Mouse (Mus musculus) urinary bladder, postnatal 25 days (tissue): ENCODE measurements around the gene Tead3.
"Not testable (repeated sequence)": the region's sequence is repeated elsewhere in the genome, so short reads cannot be mapped to it uniquely, and the experiment has no call there.

ENCODE experiments used
- DNase-seq: peaks from one replicate; pipeline ENCODE4 v3.0.0; 2022; ENCODE audit warnings: low spot score

The Tead3 gene

GRCm38 (mm10) chr17:28360531-28361277 lies 10.1 kb upstream of the Tead3 start:
- no peak for DNase-seq

DNA sequence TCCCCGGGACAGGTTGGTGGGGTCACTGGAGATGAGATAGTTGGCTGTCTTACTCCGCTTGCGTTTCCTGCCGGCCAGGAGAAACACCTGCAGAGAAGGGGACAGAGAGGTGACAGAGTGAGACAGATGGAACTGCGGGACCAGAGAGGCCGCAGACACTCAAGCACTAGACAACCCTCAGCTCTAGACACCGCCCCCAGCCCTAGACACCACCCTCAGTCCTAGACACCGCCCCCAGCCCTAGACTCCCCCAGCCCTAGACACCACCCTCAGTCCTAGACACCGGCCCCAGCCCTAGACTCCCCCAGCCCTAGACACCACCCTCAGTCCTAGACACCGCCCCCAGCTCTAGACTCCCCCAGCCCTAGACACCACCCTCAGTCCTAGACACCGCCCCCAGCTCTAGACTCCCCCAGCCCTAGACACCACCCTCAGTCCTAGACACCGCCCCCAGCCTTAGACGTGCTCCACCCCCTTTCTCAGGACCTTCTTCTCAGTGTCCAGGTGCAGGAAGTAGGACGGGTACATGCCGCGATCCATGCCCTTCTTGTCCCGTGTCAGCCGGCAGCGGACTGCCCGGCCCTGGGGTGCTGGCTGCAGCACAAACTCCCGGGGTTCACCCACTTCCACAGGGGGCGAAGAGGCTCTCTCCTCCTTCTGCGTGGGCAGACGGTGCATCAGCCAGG lies 8.1 kb upstream of the Tead3 start:
- DNase-seq = not testable (repeated sequence)

- DNase-seq = no peak
Observed at GRCm38 (mm10) chr17:28355871-28356270, 5.3 kb upstream of the Tead3 start.

GRCm38 (mm10) chr17:28352018-28352417 lies 1.4 kb upstream of the Tead3 start:
- no peak for DNase-seq

DNA sequence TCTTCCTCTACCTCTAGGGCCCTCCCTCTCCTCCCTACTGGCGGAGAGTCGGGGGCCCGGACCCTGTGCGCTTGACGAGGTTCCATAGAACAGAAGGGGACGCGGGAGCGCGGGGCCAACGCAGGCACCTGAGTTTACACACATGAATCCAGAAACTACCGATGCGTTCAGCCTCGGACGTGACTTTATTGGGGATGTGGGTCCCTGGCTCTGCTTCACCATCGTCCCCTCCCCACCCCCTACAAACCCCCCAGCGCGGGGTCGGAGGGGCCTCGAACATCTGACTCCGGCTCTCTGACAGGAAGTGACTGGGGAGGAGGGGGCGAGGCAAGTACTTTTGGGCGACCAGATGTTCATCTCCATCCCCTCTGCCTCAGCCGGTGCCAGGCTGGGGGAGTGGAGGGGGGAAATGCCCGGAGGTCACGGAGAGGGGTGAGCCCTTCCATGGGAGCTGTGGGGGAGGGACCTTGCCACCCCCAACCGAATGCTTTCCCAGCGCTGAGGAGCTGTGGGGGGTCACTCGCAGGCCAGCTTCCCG lies 805 bp upstream of the Tead3 start:
- DNase-seq = peak; percentile 63

DNA sequence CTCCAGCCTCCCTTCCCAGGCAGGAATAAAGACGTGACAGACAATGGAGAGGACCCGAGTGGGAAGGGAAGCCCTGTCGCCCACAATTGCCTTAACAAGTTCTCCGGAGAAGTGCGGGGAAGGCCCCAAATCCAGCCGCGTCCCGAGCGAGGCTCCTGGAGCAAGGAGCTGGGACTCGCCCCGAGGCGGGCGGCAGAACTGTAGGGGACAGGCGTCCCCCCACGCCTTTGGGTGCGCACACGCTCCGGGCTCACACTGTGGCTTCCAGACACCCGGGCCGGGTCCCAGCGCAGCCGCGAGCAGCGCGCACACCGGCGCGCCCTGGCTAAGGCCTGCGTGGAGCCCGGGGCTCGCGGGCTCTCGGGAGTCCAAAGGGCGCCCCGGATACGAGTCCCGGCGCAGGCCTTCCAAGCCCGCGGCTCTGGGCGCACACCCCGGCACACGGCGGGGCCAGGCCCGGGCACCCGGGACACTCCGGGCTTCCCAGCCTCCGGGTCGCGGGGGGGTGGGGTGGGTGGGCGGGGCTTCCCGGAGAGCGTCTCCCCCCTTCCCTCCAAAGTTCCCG lies 634 bp downstream of the Tead3 start:
- peak; percentile 54 for DNase-seq

- peak; percentile 41 for DNase-seq
Observed at GRCm38 (mm10) chr17:28349264-28349880, 1.2 kb downstream of the Tead3 start.

DNA sequence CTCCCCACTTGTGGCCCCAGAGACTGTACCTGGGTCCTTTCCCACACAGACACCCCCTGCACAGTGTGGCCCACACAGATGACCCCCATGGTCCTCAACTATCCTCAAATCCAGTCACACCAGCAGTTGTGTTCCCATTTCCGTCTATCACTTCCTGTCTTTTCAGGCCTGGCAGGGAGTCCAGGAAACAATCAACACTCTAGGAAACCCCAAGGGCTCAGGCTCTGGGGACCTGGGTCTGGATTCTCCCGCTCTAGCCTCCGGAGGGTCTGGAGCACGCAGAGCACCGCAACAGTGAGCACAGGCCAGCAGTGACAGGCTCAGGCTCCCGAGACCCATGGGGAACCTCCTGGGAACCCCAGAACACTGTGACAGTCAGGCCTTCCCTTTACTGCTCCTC lies 2.4 kb downstream of the Tead3 start:
- DNase-seq = peak; percentile 7

DNA sequence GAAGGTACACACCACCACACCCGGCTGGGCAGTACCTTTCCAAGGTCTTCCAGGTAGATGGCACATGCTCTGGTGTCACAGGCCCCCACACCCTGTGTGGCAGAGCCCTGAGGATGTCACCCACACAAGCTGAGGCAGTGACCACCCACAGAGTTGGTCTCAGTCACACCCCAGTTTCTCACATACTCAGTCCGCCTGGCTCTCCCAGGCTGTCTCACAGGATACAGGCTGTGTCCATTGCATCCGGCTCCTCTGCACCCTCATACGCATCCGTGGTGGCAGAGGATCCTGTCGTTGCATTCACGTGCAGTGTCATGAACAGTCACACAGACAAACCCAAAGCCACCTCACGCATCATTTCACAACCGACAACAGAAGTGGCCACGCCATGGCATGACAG lies 3.3 kb downstream of the Tead3 start:
- DNase-seq = peak; percentile 7

DNA sequence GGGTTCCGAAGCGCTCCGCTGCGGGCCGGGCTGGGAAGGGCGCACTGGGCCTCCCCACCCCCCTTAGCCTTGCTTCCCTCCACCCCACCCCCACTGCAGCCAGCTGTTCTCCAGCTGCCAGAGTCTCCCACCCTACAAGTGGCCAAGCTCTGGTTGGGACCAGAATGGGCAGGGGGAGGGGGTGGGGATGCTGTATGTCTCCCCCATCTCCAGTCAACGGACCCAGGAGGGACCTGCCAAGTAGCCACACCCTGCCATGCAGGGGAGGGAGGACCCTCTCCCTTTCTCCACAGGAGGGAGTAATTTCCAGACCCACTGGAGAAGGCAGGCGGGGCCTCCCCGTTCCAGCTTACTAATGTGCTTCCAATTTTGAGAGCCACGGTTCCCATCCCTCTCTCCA lies 4.7 kb downstream of the Tead3 start:
- no peak for DNase-seq

DNA sequence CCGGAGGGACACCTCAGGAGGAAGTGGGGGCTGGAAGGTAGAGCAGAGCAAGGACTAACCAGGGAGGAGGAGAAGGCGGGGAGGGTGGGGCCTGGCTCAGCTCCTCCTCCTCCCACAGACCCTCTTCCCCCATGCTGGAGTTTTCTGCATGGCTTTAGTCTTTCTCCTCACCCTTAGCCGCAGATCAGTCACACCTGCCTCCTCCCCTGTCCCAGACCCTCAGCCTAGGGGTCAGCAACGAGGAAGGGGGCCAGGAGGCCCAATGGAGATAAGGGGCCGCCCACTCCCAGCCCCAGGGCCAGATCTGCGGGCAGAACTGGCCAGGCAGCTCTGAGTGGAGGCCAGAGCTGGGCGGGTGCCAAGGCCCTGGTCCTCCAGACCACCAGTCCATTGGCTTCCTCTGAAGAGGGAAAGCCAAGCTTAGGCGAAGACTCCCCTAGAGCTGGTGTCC lies 5.3 kb downstream of the Tead3 start:
- peak; percentile 47 for DNase-seq

DNA sequence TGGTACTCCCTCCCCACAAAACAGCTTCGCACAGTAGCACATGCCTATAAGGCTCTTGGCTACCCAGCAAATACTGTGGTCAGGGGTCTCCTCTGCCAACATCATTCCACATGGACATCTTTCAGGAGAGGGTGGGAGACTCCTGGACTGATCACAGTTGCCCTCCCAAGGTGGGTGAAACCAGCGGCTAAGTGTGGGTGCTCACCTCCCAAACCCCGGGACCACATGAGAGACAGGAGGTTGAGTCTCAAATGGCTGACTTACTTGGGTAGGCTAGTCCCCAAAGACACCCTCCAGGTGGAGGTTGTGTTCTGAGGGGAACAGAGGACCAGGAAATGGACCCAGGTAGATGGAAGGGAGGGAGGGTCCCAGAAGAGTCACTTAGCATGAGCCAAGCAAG lies 5.9 kb downstream of the Tead3 start:
- DNase-seq = no peak

GRCm38 (mm10) chr17:28344050-28344607 lies 6.5 kb downstream of the Tead3 start:
- no peak for DNase-seq

DNA sequence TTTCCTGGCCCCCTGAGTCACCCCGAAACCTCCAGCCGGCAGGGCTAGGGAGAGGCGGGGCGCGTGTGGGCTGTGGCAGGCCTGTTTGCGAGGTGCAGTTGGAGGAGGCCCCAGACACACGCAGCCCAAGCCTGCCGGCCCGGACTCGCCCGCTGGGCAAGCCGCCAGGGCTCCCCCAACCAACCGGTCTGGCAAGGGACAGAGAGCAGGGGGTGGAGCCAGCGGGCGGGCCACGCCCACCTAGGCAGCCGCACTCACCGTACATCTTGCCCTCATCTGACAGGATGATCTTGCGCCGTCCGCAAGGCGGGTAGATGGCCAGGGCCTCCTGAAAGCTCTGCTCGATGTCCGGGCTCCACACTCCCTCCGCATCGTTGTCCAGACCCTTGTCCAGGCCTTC lies 9.5 kb downstream of the Tead3 start:
- peak; percentile 98 for DNase-seq

- no peak for DNase-seq
Observed at GRCm38 (mm10) chr17:28340578-28340977, 10.0 kb downstream of the Tead3 start.

- no peak for DNase-seq
Observed at GRCm38 (mm10) chr17:28337547-28337946, 13.1 kb downstream of the Tead3 start.

DNA sequence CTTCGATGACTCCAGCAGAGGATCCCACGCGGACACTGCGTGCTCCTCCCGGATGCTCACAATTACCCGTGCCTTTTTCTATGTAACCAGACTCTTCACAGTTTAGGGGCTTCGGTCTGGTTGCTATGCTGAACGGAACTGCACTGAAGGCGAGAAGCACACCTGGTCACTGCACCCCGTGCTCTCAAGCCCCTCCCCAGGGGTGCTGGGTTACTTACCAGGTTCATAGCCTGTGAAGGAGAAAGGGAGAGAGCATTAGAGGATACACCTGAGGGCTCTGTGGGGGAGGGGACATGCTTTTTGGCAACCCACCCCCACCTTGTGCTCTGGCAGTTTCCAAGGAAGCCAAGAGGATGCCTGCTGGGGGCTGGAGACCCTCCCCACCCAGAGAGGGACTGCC lies 15.3 kb downstream of the Tead3 start:
- no peak for DNase-seq

DNA sequence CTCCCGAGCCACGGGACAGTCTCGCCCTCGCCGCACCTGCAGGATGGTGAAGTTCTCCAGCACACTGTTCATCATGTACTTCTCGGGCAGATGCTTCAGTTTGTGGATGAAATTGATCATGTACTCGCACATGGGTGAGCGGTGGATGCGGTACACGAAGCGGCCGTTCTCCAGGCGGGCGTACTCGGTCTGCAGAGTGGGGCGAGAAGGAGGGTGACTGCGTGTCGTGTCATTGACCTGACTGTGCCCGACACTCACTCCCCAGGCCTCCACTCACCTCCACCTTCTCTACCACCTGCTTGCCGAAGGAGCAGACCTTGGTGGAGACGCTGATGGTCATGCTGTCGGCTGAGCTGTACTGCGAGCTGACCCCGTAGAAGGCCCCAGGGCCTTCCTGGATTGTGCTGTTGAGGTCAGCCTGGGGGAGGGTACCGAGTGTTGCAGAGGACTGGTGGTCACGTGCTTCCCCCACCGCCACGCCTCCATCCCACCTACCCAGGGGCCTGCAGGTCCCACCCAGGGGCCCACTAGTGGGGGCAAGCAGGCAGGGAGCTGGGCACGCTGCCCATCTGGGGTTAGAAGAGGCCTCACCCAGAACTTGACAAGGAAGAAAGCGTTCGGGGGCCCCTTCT lies 17.6 kb downstream of the Tead3 start:
- no peak for DNase-seq

DNA sequence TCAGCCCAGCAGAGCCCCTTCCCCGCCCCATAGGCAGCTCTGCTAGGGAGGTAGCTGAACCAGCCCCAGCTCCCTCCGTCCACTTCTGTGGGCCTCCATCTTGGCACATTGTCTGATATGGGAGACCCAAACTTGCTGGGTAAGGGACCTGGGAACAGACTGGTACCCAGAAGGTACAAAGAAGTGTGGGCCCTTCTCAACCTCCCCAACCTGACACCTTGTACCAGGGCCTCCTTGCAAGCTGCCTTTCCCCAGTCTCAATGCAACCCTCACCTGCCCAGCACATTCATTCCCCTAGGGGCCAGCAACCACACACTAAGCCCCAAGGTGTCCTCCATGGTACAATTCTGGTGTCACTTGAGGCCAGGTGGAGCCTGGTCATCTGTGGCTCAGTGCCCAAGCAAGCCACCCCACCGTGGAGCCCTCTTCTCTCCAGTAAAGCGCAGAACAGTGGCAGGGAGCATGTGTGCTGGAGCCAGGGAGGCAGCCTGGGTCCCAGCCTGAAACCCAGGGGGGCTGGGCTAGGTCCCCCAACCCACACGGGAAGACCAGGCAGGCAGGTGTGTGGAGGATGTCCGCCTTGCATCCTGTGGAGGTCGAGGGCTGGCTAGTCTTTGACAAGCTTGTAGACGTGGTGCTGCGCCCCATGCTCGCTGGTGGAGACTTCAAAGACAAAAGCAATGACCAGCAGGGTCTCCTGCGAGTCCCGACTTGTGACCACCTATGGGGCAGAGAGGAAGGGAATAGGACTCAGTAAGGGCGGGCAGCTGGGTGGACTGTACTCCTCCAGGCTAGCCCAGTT lies 18.3 kb downstream of the Tead3 start:
- no peak for DNase-seq

DNA sequence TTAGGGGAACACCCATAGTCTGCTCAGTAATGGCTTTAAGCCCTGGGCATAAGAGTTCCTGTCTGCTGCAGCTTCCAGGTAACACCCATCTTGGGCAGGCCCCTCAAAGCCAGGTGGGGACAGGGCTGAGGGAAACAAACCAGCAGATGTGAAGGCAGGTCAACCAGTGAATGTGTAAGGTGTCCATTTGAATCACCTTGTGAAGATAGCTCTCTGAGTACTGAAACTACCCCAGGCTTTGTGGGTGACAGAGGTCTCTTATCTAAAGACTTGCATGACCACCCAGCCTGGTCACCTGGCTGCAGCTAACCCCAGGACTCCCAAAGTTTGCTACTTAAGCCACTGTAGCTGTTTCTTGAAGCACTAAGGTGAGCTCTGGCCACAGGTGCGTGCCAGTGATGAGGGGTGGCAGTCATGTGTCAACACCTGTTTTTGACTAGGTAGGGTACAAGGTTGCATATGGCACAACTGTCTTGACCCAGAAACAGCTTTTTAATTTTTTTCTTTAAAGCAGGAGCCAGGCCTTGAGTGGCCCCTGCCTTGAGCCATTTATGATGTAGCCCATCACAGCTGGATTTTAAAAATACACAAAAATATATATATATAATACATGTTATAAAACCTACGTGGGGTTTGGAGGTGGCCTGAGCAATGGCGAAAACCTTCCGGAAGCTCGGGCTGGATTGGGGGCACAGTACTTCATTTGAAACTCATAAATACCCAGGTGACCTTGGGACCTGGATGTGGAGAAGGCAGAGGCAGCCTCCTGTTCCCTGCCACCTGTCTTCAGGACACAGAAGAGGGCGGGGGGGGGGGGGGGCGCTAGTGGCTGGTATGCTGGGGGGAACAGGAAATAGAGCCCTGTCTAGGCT lies 19.1 kb downstream of the Tead3 start:
- DNase-seq = no peak
